Mouse (Mus musculus): ENCODE results near the gene Stac3. TPM values are rescaled to one million over a fixed set of nuclear protein-coding genes. Genes with fewer than 3 reads are reported as not detected.
A peak's percentile ranks its signal among the peaks of the same experiment; 100 is the strongest.

The Stac3 gene
- polyA plus RNA-seq, 2 experiments = 4.4 to 43.2 TPM

GRCm38 (mm10) chr10:127513501-127514091, 12.1 kb downstream of the Stac3 start:
- whole genome bisulfite sequencing = 1% methylated on average over 16 of the region's 16 CpGs
- 0 out of 2 replicates have a peak, but pooled peaks have one; percentile 9 for ATAC-seq (ENCODE audit: low FRiP score, low read depth)
- Histone ChIP-seq H3K4me3 (replicated peaks; ENCODE audit: low read length) (peak overlapping the region; percentile 46), H3K27me3 (ENCODE audit: control insufficient read depth, insufficient read depth, low read length) (peaks cover 67% of the 10 kb centered on the region), H3K4me2 (replicated peaks; ENCODE audit: low read depth, low read length, severe bottlenecking) (peak overlapping the region; percentile 94), H3K9me3 (ENCODE audit: control insufficient read depth, low read length) (no peaks in the 10 kb centered on the region), H3K9ac (ENCODE audit: low read depth, low read length, severe bottlenecking) (peak overlapping the region; percentile 31; the same call in 1 of the 2 replicates), H3K36me3 (ENCODE audit: control insufficient read depth, insufficient read depth, low read length) (peaks cover 16% of the 10 kb centered on the region; the same call in 1 of the 2 replicates), H3K4me1 (ENCODE audit: control insufficient read depth, insufficient read depth, low read length) (peaks cover 52% of the 10 kb centered on the region), H3K27ac (replicated peaks; ENCODE audit: low read depth, low read length) (no peak overlapping the region)
- no peak for DNase-seq (ENCODE audit: low spot score)
- no peak for TF ChIP-seq POLR2A (IDR thresholded peaks at IDR 0.05; ENCODE audit: borderline replicate concordance, extremely low read depth, insufficient read depth, insufficient read length)

- WGBS = 13% methylated on average over 13 of the region's 13 CpGs
- peak overlapping the region; percentile 7; the same call in 1 of the 2 replicates for H3K4me2 ChIP-seq (replicated peaks; ENCODE audit: low read depth, low read length, severe bottlenecking)
- peaks cover 46% of the 10 kb centered on the region for H3K4me1 ChIP-seq (ENCODE audit: control insufficient read depth, insufficient read depth, low read length)
- no peak overlapping the region for H3K27ac ChIP-seq (replicated peaks; ENCODE audit: low read depth, low read length)
- peaks cover 18% of the 10 kb centered on the region for H3K36me3 ChIP-seq (ENCODE audit: control insufficient read depth, insufficient read depth, low read length)
- H3K4me3 ChIP-seq (replicated peaks; ENCODE audit: low read length) = peak overlapping the region; percentile 46; the same call in 1 of the 2 replicates
- no peaks in the 10 kb centered on the region for H3K9me3 ChIP-seq (ENCODE audit: control insufficient read depth, low read length)
- TF ChIP-seq POLR2A (IDR thresholded peaks at IDR 0.05; ENCODE audit: borderline replicate concordance, extremely low read depth, insufficient read depth, insufficient read length) = no peak
- DNase-seq (ENCODE audit: low spot score) (no peak), ATAC-seq (ENCODE audit: low FRiP score, low read depth) (no peak)
- no peak overlapping the region for H3K9ac ChIP-seq (ENCODE audit: low read depth, low read length, severe bottlenecking)
- H3K27me3 ChIP-seq (ENCODE audit: control insufficient read depth, insufficient read depth, low read length) = peaks cover 65% of the 10 kb centered on the region
Measured at GRCm38 (mm10) chr10:127514111-127514698, 12.7 kb downstream of the Stac3 start.

- peaks cover 59% of the 10 kb centered on the region for H3K27me3 ChIP-seq (ENCODE audit: control insufficient read depth, insufficient read depth, low read length)
- H3K4me3 ChIP-seq (replicated peaks; ENCODE audit: low read length) = peak within 1 kb of the TSS; percentile 46
- WGBS = 5% methylated on average over 6 of the region's 6 CpGs
- peak within 1 kb of the TSS; percentile 94; the same call in 1 of the 2 replicates for H3K4me2 ChIP-seq (replicated peaks; ENCODE audit: low read depth, low read length, severe bottlenecking)
- H3K4me1 ChIP-seq (ENCODE audit: control insufficient read depth, insufficient read depth, low read length) = peaks cover 41% of the 10 kb centered on the region
- H3K9me3 ChIP-seq (ENCODE audit: control insufficient read depth, low read length) = no peaks in the 10 kb centered on the region
- peak within 1 kb of the TSS; percentile 31; the same call in 1 of the 2 replicates for H3K9ac ChIP-seq (ENCODE audit: low read depth, low read length, severe bottlenecking)
- H3K36me3 ChIP-seq (ENCODE audit: control insufficient read depth, insufficient read depth, low read length) = peaks cover 21% of the 10 kb centered on the region
- DNase-seq (ENCODE audit: low spot score) (no peak), ATAC-seq (ENCODE audit: low FRiP score, low read depth) (no peak)
- no peak for TF ChIP-seq POLR2A (IDR thresholded peaks at IDR 0.05; ENCODE audit: borderline replicate concordance, extremely low read depth, insufficient read depth, insufficient read length)
- H3K27ac ChIP-seq (replicated peaks; ENCODE audit: low read depth, low read length) = no peak within 1 kb of the TSS
Measured at GRCm38 (mm10) chr10:127514764-127515163, 13.3 kb downstream of the Stac3 start, which contains the start of gene Ndufa4l2. TSS of gene Ndufa4l2 (plus strand) at chr10:127514967.

DNA sequence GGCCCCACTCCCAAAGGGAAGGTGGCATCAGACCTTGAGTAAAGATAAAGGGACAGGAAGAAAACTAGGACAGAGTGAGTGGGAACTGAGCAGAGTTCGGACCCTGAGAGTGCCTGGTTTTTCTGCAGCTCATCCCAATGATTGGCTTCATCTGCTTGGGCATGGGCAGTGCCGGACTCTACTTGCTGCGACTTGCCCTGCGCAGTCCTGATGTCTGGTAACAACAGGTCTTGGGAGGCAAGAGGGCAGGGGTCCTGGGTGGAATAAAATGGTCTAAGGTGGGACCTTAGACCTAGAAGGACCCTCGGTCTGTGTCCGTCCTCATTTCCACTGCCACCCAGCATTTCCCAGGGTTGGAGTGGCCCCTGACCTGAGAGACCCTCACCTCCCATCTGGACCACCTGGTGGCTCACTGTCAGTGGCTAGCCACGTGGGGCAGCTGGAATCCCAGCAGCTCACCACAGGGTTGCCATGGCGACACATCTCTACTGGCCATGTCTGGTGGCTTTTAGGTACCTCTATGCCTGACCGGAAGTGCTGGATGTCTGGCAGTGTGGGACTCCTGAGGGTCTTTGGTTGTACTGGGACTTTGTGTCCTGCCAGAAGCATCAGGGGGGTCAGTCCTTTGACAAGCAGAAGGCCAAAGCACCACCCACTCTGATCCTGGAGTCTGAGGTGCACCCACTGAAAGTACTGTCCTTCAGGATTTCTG, 13.9 kb downstream of the Stac3 start:
- ATAC-seq (ENCODE audit: low FRiP score, low read depth) (no peak), DNase-seq (ENCODE audit: low spot score) (no peak)
- Histone ChIP-seq H3K36me3 (ENCODE audit: control insufficient read depth, insufficient read depth, low read length) (peaks cover 26% of the 10 kb centered on the region), H3K27ac (replicated peaks; ENCODE audit: low read depth, low read length) (no peak overlapping the region), H3K27me3 (ENCODE audit: control insufficient read depth, insufficient read depth, low read length) (peaks cover 53% of the 10 kb centered on the region), H3K4me1 (ENCODE audit: control insufficient read depth, insufficient read depth, low read length) (peaks cover 36% of the 10 kb centered on the region), H3K9me3 (ENCODE audit: control insufficient read depth, low read length) (no peaks in the 10 kb centered on the region), H3K4me3 (replicated peaks; ENCODE audit: low read length) (0 out of 2 replicates have a peak overlapping the region, but pooled peaks have one; percentile 8), H3K4me2 (replicated peaks; ENCODE audit: low read depth, low read length, severe bottlenecking) (peak overlapping the region; percentile 9; the same call in 1 of the 2 replicates), H3K9ac (ENCODE audit: low read depth, low read length, severe bottlenecking) (no peak overlapping the region)
- 26% methylated on average over 9 of the region's 9 CpGs for WGBS
- no peak for TF ChIP-seq POLR2A (IDR thresholded peaks at IDR 0.05; ENCODE audit: borderline replicate concordance, extremely low read depth, insufficient read depth, insufficient read length)

DNA sequence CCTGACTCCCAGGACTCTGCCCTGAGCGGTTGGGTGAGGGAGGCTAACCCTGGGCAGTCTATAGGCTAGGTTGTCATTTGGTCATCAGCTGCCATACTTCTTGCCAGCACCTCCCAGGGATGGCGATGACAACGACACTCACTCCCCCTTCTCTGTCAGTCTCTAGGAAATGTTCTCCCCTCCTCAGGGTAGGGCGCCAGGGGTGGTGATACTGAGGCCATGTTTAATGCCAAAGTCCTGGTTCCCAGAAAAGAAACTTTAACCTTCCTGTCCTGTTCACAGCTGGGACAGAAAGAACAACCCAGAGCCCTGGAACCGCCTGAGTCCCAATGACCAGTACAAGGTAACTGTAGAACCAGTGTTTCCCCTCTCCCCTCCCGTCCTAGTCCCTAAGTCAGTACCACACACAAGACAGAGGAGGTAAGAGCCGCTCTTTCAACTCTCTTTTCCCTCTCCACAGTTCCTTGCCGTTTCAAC, 14.5 kb downstream of the Stac3 start:
- TF ChIP-seq POLR2A (IDR thresholded peaks at IDR 0.05; ENCODE audit: borderline replicate concordance, extremely low read depth, insufficient read depth, insufficient read length) = no peak
- DNase-seq (ENCODE audit: low spot score) (no peak), ATAC-seq (ENCODE audit: low FRiP score, low read depth) (no peak)
- Histone ChIP-seq H3K4me2 (replicated peaks; ENCODE audit: low read depth, low read length, severe bottlenecking) (peak overlapping the region; percentile 41; the same call in 1 of the 2 replicates), H3K9me3 (ENCODE audit: control insufficient read depth, low read length) (no peaks in the 10 kb centered on the region), H3K27ac (replicated peaks; ENCODE audit: low read depth, low read length) (no peak overlapping the region), H3K27me3 (ENCODE audit: control insufficient read depth, insufficient read depth, low read length) (peaks cover 48% of the 10 kb centered on the region), H3K36me3 (ENCODE audit: control insufficient read depth, insufficient read depth, low read length) (peaks cover 26% of the 10 kb centered on the region), H3K9ac (ENCODE audit: low read depth, low read length, severe bottlenecking) (peak overlapping the region; percentile 46; the same call in 1 of the 2 replicates), H3K4me1 (ENCODE audit: control insufficient read depth, insufficient read depth, low read length) (peaks cover 36% of the 10 kb centered on the region), H3K4me3 (replicated peaks; ENCODE audit: low read length) (no peak overlapping the region)
- 25% methylated on average over 8 of the region's 8 CpGs for WGBS
